Mouse (Mus musculus) NIH3T3 (cell line): ENCODE data around the gene Mymx.

Experiments
- DNase-seq: peaks from one replicate; pipeline ENCODE4 v3.0.0-alpha.2; 2012; ENCODE audit warnings: low read depth

The Mymx gene

DNA sequence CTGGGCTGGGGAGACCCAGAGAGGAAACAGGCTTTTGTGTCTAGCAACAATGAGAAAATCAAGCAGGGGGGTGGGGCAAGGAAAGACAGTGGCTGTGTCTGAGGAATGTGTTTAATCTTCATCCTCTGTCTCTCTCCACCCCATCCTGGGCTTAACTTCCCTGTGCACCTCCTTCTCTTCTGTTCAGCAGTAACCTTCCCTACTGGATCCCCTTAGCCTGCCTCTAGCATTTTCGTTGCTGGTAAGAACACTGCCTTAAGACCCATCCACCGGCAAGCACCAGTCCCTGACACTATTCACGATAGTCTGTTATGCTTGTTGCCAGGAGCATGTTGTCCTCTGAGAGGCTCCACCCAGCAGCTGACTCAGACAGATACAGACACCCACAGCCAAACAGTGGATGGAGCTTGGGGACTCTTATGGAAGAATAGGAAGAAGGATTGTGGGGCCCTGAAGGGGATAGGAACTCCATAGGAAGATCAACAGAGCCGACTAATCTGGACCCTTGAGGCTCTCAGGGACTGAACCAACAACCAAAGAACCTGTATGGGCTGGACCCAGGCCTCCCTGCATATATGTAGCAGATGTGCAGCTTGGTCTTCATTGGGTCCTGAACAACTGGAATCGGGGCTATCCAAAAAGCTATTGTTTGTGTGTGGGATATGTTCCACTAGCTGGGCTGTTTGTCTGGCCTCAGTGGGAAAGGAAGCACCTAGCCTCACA, 8.4 kb upstream of the Mymx start:
- DNase-seq = peak; percentile 45

DNA sequence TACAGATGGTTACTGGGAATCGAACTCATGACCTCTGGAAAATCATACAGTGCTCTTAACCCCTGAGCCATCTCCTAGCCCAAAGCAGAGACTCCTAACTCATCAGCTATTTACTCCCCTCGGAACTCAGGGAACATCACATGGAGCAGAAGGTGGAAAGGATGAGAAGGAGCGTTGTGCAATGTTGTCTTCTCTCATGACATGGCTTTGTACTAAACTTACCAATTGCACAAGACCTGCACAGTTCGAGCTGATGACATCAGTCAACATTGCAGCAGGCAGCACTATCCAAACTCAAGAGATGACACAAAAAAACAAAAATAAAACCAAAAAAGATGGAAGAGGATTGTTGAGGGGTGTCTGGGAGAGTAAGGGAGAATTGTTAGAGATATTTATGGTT, 6.5 kb upstream of the Mymx start:
- DNase-seq = no peak

DNA sequence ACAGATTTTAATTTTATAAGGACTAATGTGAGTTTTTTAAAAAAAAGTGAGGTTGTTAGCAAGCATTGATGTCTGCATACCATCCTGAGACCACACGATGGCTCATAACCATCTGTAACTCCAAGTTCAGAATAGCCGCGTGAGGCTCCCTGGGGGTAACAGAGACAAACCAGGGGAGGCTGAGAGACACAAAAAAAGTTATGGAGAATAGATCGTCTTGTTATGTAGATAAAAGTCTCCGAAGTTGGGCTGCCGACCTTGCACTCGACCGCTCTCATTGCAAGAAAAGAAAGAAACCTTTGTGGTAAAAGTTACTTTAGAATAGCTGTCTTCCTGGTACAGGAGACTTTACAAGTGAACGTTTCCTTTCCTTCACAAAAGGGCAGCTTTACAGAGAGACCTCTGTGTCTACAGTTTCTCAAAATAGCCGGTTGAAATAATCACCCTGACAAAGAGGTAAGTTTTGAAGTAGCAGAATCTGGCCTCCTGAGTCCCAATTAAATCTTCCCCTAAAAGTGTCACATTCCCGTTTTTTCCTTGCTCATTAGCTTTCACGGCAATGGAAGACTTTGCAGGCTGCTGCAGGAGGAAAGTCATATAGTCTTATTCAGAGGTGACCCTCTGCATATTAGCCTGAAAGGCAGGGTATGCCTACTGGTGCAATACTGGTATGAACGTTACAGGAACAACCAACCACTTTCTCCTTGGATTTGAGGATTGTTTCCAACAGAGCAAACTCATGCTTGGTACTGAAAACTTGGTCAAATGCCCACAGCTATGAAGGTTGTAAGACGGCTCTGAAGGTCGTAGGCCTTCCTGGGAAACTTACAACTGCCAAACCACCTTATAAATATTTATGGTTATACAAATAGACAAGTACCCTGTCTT, 5.3 kb upstream of the Mymx start:
- DNase-seq = no peak

DNA sequence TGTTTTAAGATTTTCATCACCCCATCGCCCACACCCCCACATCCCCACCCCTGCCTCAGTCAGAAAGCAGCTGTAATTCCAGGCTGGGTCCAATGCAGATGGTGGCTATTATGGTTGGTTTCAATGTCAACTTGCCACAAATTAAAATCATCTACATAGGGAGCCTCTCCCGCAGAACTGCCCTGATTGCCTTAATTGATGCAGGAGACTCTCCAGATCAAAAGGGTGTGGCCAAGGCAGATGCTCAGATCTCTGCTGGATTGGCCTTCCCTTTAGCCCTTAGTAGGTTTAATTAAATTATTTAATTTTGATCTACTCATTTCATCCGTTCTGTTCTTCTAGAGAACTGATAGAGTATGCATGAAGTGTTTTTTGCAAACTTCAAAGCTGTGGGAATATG, 1.1 kb upstream of the Mymx start:
- no peak for DNase-seq

DNA sequence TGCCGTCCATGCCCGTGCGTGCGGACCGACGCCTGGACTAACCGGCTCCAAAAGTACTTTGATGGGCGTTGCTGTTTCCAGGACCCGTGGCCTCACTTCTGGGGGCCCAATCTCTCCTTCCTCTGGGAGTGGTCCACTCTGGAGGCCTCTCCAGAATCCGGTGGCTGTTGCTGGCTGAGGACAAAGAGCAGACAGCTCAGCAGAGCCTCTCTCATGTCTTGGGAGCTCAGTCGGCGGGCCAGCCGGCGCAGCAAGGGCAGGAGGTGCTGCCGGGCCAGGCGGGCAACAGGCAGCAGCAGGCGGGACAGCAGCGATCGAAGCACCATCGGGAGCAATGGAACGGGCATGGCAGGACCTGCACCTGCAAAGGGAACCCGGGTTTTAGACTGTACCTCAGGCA, 577 bp downstream of the Mymx start:
- no peak for DNase-seq

DNA sequence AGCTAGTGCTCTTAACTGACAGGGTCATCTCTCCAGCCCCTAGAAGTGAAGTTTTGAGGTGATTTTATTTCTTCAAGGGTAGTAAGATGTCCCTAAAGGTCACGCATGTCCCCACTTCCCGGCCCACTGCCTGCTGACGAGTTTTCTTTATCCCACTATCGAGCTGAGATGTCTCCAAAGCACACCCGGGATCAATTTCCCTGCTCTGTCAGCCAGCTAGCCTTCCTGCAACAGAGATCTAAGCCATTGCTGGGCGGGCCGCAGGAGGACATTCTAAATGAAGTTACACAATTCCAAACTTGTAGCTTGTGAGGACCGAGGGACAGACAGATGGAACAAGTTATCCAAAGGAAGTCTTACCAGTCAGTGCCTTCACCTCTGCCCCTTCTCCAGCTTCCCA, 1.6 kb downstream of the Mymx start:
- DNase-seq = no peak

DNA sequence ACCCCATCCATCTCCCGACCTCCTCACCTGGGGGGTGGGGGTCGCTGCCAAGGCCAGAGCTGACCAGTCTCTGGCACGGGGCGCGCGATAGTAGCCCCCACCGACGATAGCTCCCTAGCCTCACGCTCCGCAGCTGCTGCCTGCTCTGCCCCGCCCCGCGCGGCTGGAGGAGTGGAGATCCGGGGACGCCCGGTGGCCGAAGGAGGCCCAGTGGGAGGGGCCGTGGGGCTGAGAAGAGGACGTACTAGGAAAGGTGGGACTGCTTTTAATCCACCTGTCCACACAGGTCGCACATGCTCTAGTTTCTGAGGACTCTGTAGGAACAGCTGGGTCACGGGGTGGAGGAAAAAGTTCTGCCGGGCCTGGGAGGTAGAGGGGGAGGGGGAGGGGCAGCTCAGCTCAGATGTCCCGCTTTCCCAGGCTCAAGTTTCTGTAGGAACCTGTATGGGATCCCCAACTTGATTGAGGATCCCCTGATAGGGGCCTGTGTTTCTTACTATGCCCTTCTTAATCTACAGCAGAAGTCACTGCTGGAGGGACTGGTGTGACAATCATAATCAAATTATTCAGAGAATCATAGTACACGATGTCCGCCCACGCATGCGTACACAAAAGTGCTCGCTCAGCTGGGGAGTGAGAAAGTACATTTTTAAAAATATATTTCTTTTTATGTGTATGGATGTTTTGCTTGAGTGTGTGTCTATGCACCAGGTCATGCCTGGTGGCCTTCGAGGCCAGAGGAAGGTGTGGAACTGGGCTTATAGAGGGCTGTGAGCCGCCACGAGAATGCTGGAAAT, 2.3 kb downstream of the Mymx start, which contains the start of gene Slc29a1:
Gene Slc29a1, minus strand, starts transcription at position 161 of the 797 bp plus-strand sequence.
- DNase-seq = no peak

DNA sequence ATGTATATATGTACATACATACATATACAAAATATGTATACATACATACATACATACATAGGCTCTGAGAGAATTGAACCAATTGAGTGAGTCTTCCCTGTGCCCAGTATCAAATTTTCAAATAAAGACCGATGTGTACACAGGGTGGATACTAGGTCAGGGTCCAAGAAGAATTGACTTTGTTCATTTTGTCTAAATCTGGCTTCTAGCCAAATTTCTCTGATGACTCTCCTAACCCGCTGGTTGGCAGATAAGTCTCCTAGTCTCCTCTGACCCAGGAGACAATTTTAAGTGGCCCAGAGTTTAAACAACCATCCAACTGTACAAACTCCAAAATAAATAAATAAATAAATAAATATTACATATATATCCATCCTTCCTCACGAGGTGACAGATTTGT, 3.0 kb downstream of the Mymx start:
- no peak for DNase-seq

DNA sequence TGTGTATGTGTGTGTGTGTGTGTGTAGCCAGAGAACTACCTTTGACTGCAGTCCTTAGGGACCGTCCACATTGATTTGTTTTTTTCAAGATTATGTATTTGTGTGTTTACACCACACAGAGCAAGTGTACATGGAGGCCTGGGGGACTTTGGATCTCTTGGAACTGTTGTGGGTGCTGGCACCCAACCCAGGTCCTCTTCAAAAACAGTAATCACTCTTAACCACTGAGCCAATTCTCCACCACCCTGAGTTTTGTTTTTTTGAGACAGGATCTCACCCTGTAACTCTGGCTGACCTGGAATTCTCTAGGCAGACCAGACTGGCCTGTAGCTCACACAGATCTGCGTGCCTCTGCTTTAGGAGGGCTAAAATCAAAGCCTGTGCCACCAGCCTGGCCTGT, 3.5 kb downstream of the Mymx start:
- DNase-seq = no peak

DNA sequence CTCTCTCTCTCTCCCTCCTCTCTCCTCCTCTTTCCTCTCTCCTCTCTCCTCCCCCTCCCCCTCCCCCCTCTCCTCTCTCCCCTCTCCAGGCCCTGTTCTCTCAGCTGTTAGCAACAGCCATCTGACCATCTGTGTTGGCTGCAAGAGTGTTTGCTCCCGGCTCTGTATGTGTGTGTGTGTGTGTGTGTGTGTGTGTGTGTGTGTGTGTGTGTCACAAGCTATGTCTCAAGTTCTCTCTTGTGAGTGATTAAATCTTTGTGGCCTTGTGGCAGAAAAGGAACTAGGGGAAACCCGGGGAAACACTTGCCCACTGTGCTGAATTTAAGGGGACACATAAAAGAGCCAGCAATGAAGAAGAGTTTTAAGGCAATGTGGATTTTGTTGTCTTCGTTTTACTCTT, 4.1 kb downstream of the Mymx start:
- DNase-seq = peak; percentile 76

DNA sequence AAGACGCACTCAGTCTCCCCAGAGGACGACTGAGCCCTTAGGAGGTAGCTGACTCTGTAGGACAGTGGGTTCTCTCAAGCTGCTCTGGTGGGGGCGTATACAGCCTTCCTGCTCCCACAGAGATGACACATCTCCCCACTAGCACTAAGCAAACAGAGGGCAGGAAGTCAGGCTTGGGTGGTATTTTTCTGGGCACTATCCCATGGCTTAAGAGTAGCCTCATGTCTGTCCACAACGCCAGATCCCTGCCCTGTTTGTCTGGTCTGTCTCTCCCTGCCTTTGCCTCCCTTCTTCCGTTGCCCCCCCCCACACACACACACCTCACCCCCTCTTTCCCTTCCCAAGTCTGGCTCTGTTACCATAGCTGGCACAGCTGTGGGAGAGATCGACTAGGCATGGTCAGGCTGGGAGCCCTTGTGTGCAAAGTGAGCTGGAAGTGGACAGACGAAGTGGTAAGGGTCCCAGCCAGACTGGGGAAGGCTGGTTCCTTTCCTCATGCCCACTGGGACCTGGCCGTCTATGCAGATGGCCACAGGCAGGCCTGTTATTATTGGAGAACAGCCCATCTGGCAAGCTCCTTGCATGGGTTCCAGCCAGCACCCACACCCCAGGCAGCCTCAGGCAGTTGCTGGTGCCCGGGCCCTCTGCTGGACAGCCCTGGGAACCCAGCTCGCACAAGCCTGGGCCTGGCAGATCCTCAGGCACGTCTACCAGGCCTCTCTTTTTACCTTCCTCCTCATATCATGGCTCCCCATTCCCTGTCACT, 5.1 kb downstream of the Mymx start:
- peak; percentile 91 for DNase-seq

DNA sequence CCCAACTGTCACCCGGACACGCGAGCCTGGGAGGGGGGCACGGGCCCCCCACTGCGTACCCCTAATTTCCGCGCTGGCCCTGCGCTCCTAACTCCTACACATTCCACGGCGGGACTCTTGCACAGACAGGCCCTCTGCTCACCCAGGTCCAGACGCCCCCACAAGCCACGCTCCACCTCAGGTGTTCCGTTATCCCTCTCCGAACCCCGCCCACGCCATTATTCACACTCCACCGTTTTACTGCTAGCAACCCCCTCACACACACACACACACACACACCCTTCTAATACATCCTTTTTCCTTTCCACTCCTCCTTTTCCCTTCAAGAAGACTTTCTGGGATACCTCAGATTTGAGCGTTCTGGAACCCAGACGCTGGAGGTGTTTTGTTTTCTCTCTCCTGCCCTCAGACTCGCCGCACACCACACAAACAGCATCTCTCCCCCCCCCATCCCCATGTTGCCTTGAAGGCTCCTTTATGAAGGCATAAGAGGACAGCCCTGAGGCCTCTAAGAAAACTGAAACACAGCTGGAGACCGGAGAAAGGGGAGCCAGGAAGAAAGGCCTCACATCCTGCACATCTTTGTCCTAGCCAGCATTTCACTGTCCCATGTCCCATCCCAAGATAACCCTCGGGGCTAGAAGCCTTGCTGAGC, 6.0 kb downstream of the Mymx start:
- peak; percentile 27 for DNase-seq

DNA sequence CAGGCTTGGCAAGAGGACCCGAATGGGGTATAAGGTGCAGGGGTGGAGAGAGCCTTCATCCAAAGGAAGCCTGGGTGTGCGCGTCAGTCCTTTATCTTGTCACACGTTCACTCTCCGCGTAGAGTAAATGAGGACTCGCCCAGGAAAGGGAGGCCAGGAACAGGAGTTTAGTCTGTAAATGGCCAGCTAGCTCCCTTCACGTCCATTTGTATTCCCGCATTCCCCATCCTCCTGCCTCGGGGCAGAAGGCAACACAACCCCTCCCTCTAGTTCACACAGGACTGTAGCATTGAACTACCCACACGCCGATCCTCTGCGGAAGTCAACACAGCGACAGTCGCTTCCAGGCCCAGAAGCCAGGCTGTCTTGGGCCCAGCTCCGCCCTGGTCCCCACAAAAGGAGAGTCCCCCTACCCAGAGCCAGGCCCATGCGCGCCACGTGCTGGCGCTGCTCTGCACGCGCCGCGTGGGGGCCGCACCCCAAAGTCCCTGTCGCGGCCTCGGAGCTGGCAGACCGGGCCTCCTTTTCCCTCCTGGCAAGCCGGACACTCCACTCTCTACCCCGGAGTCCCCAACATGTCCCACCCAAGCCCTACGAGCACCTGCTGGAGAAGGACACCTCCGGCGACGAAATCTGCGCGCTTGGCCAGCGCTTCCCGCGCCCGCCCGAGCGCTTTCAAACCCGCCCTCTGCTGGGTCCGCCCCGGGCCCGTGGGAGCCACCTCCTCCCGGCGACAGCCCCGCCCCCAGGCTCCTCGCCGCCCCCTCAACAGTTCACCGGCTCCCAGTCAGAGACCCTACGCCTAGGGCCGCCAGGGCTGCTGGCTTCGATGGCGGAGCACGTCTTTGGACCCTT, 6.8 kb downstream of the Mymx start:
- DNase-seq = peak; percentile 67

DNA sequence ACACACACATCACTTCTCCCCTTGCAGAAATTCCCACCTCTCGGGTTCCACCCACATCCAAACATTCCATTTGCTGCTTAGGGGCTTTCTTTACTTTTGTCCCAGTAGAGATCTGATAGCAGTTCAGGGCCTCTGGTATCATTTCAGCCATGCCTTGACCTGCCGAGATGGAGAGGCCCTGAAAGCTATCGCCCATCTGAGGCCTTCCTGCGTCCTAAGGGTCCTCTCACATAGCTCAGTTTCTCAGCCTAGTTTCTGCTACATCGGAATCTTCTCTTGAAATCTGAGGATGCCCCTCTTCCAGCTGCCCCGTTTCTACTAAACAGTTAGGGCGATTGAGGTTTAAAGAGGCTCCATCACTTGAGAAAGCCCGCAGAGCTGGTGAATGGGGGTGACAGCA, 7.7 kb downstream of the Mymx start:
- no peak for DNase-seq

DNA sequence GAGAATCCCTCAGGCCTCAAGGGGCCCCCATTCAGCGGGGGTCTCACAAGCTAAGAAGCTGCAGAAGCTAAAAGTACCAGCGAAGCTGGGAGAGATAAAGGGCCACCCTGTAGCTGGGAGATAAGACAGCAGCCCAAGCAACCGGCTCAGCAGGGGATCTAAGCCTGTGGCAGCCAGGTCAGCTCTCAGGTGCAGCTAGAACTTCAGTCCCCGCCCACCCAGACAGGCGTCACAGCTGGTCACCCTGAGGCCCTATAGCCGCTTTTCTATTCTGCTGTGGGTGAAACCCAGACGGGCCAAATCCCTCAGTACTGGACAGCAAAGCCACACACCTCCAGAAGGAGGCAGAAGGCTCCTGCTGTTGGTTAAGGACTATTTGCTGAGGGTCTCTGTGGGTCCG, 8.4 kb downstream of the Mymx start:
- DNase-seq = no peak

DNA sequence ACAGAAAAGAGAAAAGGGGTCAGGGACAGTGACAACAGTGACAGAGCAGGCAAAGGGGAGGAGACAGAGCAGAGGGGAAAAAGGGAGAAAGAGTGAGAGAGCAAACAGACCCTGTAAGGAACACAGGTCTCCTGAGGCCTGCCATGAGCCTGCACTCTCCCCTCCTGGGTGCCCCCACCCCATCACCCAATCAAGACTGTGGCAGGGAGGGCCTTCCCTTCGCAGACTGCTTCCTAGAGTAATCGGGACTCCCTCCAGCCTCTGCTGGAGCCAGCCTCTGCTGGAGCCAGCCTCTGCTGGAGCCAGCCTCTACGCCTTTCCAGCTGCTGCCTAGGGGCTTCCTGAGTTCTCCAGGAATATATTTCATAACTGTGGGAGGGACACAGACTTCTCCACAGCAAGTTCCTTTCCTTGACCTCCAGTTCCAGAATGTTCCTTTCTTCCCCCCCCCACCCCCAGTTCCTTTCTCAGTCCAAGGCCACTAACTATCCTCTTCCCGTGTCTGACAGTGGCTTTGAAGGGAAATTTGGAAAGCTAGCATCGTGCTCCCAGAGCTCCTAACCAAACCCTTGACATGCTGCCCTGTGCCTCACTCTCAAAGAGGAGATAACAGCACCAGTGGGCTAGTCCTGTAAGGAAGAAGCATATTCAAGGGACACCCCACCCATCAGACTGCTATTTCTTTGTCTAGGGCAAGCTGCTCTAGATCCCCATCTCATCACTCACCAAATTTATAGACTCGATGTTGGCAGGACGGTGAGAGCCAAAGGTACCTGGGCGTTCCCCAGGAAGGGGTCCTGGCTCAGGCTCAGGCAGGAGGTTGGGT, 9.1 kb downstream of the Mymx start:
- DNase-seq = peak; percentile 38

DNA sequence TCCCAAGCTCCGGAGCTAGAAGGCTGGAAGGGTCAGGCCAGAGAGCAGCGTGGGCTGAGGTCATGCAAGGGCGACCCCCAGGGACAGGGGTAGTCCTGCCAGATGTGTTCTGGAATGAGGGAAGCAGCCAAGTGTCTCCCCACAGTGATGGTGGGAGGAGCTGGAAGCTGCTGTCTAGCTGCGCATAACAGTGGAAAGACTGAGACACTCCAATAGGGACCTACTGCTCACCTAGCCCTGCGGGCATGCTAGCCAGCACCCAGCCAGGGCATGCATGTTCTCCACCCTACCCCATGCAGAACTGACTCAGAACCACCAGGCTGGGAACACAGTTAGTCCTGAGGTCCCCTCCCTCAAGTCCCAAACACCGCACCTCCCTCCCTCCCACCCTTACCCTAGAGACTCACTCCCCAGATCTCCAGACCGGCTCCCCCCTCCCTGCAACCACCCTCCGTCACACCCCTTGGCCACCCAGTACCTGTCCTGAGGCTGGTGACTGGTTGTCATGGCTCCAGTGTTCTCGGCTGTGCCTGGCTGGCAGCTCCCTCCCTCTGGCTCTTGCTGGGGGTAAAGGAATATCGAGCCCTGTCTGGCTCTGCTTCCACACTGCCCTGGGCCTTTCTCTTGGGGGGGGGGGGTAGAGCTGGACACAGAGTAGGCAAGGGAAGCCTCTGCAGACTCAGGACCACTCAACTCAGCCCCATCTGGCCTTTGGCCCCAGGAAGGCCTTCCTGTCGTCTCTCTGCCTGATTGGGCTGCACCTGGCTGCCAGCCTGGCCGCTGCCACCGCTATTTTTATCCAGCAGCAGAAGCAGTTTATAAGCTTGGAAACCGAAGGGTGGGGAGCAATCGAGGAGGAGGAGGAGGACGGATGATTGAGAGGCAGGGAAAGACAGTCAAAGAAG, 9.9 kb downstream of the Mymx start:
- no peak for DNase-seq

DNA sequence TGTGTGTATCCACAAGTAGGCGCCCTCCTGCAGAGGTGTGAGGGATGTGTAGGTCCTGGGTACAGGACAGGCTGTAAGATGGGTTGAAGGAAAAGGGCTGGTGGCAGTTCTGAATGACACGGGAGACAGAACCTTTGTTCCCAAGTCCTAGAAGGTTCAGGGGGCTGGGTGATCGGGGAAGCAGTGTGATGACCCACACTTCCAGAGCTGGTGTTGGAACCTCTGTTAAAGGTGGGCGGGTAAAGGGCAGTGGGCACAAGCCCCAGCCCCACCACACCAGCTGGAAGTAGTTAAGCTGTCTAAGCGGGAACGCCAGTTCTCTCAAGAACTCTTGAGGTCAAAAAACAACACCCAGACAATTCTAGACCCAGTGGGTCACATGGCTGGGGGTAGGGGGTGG, 11.5 kb downstream of the Mymx start:
- DNase-seq = no peak
